Mouse (Mus musculus): Measurements from ENCODE around the gene Gabrr1. TPM values are rescaled to one million over a fixed set of nuclear protein-coding genes. Genes with fewer than 3 reads are reported as not detected.
A peak's percentile ranks its signal among the peaks of the same experiment; 100 is the strongest.
"Not testable (repeated sequence)": the region's sequence is repeated elsewhere in the genome, so short reads cannot be mapped to it uniquely, and the experiment has no call there.

Gabrr1 gene
- 0.09 TPM in 1 of 2 replicates, not detected in the other for polyA plus RNA-seq (2015; fragmentation: Nextera tagmentation; extraction: Ambion mirVana)

- no peak for DNase-seq (ENCODE audit: low spot score)
Measured at GRCm38 (mm10) chr4:33132221-33132620, at the start of gene Gabrr1. Gene Gabrr1 (plus strand): TSS chr4:33132521.

GRCm38 (mm10) chr4:33099118-33099694 lies 33.1 kb upstream of the Gabrr1 start:
- DNase-seq (ENCODE audit: low spot score) = no peak

- DNase-seq (ENCODE audit: low spot score) = peak; percentile 30
Measured at GRCm38 (mm10) chr4:33109720-33110458, 22.4 kb upstream of the Gabrr1 start.

DNA sequence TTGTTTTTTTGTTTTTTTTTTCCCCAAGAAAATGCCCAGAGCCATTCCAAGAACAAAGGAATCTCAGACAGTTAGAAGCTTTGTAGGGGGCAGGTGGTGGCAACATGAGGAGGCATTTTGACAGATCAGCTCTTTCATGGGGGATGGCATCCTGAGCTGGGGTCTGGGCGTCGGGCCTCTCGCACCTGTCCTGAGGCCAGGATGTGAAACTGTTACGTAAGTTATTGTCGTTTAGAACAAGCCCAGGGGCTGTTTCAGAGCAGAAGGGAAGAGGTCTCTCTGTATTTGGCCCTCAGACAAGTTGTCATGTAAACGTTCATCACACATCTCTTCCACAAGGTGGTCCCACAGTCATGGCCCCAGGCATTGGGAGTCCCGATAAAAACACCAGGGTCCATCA lies 21.5 kb upstream of the Gabrr1 start:
- DNase-seq (ENCODE audit: low spot score) = peak; percentile 34

GRCm38 (mm10) chr4:33111358-33111757 lies 21.0 kb upstream of the Gabrr1 start:
- no peak for DNase-seq (ENCODE audit: low spot score)

DNA sequence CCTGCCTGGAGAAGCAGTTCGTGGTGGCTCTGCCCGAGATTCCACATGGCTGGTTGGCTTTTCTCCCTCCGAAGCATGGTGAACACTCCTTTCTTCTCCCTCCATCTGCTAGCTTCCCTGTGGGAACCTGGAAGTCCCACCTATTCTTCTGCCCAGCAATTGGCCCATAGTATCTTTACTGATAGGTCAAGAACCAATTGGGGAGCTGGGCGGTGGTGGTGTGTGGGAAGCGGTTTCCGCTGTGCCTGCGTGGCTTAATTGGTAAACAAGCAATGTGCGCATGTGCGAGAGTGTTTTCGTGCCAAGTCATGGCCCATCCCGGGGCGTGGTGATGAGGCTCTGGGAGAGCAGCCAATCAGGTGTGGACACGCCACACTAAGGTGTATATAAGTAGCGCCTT lies 19.5 kb upstream of the Gabrr1 start:
- DNase-seq (ENCODE audit: low spot score) = not testable (repeated sequence)

DNA sequence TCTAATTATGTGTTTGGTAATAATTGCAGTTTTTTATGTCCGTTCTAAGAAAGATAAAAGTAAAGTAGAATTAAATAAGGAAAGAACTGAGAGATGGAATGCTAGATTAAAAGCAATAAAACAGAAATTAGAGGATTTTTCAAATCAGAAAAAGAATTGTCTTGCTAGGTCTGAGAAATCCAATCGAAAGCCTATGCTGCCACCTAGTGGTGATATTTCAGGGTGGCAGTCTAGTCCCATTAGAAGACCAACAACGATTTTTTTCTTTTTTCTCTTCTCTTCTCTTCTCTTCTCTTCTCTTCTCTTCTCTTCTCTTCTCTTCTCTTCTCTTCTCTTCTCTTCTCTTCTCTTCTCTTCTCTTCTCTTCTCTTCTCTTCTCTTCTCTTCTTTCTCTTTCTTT lies 13.2 kb upstream of the Gabrr1 start:
- peak; percentile 82 for DNase-seq (ENCODE audit: low spot score)

DNA sequence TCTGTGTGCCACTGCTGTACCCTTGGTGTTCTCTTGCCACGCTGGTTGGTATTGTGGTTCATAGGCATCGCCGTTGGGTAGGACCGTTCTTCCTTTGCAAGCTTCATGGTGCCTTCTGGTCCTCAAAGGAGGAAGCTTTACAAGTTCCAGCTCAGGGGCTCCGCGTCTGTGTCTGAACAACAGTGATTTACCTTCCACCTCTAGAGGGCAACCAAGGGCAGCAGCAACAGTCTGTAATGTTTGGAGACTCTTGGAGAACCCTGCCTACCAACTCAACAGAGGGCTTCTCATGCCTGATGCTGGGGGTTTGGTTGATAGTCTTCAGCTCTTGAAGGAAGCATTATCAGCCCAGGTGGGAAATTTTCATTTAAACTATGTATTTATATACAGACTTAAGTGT lies 7.8 kb upstream of the Gabrr1 start:
- DNase-seq (ENCODE audit: low spot score) = peak; percentile 60

DNA sequence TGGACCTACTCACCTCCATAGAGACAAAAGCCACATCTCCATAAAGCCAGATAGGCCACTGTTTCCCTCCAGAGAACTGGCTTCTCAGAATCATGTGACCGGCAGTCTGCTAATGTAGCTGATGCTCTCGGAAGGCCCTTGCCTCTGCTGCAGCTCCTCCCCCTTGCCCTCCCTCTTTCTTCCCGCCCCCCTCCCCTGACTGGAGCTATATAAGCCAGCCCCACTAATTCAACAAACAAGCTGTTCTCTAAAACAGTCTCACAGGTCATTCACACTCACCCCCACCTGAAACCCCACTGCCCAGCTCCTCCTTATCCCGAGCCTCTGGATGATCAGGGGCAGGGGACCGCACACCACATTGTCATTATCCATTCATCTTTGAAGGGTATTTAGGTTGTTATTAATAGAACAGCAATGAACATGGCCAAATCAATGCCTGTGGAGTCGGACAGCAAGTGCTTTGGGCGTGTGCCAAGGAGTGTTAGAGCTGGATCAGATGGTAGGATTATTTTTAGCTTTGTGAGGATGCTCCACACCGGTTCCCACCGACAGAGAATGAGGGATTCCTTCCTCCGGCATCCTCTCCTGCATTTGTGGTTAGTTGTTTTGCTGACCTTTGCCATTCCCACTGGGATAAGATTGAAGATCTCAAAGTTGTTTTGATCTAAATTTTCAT lies 6.8 kb upstream of the Gabrr1 start:
- no peak for DNase-seq (ENCODE audit: low spot score)

- DNase-seq (ENCODE audit: low spot score) = peak; percentile 18
Measured at GRCm38 (mm10) chr4:33146679-33147291, 14.5 kb downstream of the Gabrr1 start.

DNA sequence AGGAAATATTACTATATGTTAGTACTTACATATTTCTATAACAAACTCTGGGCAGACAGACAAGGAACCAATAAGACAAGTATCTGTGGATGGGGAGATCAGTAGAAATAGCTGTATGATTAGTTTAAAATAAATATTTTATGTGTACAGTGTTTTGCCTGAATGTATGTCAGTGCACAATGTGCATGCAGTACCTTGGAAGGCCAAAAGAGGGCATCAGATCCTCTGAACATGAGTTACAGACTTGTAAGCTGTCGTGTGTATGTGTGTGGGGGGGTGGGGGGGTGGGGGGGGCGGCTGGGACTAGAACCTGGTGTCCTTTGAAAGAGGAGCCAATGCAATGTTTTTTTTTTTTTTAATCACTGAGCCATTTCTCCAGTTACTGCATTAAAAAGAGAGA lies 15.5 kb downstream of the Gabrr1 start:
- DNase-seq (ENCODE audit: low spot score) = peak; percentile 69

GRCm38 (mm10) chr4:33149150-33149549 lies 16.8 kb downstream of the Gabrr1 start:
- no peak for DNase-seq (ENCODE audit: low spot score)

GRCm38 (mm10) chr4:33152087-33153038 lies 20.0 kb downstream of the Gabrr1 start:
- DNase-seq (ENCODE audit: low spot score) = no peak

DNA sequence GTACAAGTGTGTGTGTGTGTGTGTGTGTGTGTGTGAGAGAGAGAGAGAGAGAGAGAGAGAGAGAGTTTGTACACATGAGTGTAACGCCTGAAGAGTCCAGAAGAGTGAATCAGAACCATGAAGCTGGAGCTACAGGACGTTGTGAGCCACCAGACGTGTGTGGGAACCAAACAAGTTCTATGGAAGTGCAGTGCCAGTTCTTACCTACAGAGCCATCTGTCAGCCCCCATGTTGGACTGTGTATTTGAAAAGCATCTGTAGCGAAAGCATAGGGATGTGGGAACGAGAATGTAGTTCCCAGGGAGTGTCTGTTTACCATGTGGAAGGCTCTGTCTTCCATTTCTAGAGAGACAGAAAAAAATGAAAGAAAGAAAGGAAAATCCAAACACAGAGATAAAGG lies 51.2 kb downstream of the Gabrr1 start:
- no peak for DNase-seq (ENCODE audit: low spot score)

DNA sequence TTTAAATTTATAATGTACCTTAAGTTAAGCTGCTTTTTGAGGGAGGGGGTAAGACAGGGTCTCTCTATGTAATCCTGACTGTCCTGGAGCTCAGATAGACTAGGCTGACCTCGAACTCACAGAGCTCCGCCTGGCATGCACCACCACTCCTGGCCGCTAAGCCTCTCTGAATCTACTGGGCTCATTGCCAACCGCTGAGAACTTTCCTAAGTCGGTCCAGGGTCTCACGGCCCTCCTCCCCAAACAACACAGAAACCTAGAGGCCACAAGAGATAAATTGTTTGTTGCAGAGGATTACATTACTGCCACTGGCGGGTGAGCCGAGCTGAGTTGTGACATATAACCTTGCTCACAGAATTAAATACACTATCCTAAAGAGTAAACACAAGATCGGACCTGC lies 55.8 kb downstream of the Gabrr1 start:
- DNase-seq (ENCODE audit: low spot score) = peak; percentile 7

GRCm38 (mm10) chr4:33188781-33189734 lies 56.7 kb downstream of the Gabrr1 start:
- peak; percentile 30 for DNase-seq (ENCODE audit: low spot score)

GRCm38 (mm10) chr4:33189735-33190036 lies 57.4 kb downstream of the Gabrr1 start, which contains the start of gene Pm20d2:
Gene Pm20d2 (minus strand): TSS chr4:33189737.
- no peak for DNase-seq (ENCODE audit: low spot score)

DNA sequence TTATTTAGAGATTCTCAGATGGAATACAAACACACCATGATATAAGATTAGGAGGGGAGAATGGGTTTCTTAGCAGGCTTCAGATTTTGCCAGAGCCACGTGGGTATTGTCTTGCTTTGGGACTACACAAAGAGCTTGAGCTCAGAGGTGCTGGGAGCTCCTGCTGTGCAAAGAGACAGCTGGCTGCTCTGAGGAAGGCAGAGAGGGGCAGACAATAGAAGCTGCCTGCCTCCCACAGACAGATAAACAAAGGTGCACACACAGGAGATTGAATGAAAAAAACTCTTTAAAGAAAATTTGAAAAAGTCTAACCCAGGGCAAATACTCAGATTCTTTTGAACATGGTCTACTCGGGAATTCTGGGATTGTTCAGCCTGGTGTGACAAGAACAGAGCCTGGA lies 65.8 kb downstream of the Gabrr1 start:
- no peak for DNase-seq (ENCODE audit: low spot score)

DNA sequence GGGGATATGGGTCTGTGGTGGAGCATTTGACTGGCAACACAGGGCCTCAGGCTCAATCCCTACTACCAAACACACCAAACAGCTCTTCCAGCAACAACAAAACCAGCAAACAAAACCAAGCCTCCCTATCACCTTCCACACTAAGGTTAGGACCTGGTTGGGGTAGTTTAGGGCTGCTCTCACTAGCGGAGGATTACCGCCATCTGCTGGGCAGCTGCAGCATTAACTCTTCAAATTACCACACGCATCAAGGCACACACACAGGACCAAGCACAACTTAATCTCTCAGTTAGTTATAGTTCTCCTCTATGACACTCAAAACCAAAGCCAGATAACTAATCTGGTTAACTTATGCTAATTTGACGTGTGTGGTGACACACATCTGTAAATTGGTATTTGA lies 72.4 kb downstream of the Gabrr1 start:
- peak; percentile 69 for DNase-seq (ENCODE audit: low spot score)

DNA sequence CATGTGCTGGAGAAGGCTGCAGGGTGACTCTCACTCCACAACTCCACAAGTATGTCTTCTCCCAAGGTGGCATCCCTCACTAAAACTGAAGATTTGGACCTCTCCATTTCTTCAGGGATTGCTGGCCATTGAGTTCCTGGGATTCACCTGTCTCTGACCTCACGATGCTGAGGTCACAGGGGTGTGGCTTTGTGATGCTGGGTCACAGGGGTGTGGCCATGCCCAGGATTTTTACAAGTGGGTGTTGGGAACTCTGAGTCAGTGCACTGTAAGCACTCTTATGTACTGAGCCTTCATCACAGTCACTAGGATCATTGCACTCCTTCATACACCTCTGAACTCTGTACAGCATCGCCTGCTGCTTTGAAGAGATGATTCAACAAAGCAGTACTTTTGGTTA lies 75.2 kb downstream of the Gabrr1 start:
- DNase-seq (ENCODE audit: low spot score) = no peak

Measured in thymus, postnatal 0 days (tissue).